Mouse (Mus musculus) hindbrain, embryonic 11.5 days (tissue): ENCODE results near the gene Vmp1. TPM values are rescaled to one million over a fixed set of nuclear protein-coding genes. Genes with fewer than 3 reads are reported as not detected.

Experiments used
- ATAC-seq: fragments of 200-750 bp; cut with Nextera tagmentation; 2 replicates; pipeline ENCODE4 v1.8.0; 2017; ENCODE audit warnings: mild to moderate bottlenecking, moderate TSS enrichment, moderate library complexity; ENCODE audit not compliant: low FRiP score
- DNase-seq: peaks from one replicate; pipeline ENCODE4 v3.0.0-alpha.2; 2015; ENCODE audit warnings: low spot score
- H3K27ac ChIP-seq: fragments of 300-500 bp; sonication (generic); 2 replicates; pipeline ENCODE4 v1.5.1; 2014; ENCODE audit warnings: mild to moderate bottlenecking, low read depth, low read length
- H3K27me3 ChIP-seq: fragments of 300-500 bp; sonication (generic); 2 replicates; pipeline ENCODE4 v1.6.1; 2014; ENCODE audit warnings: mild to moderate bottlenecking, low read length, moderate library complexity, mixed read lengths; ENCODE audit not compliant: control insufficient read depth, insufficient read depth
- H3K36me3 ChIP-seq: fragments of 300-500 bp; sonication (generic); 2 replicates; pipeline ENCODE4 v1.6.1; 2014; ENCODE audit warnings: mild to moderate bottlenecking, low read length, moderate library complexity, mixed read lengths; ENCODE audit not compliant: control insufficient read depth, insufficient read depth
- H3K4me1 ChIP-seq: fragments of 300-500 bp; sonication (generic); replicated peaks from 2 replicates; pipeline ENCODE4 v1.6.1; 2014; ENCODE audit warnings: low read length, mixed read lengths; ENCODE audit not compliant: control insufficient read depth, insufficient read depth
- H3K4me2 ChIP-seq: fragments of 300-500 bp; sonication (generic); replicated peaks from 2 replicates; pipeline ENCODE4 v1.6.1; 2014; ENCODE audit warnings: mild to moderate bottlenecking, low read depth, low read length
- H3K4me3 ChIP-seq: fragments of 300-500 bp; sonication (generic); 2 replicates; pipeline ENCODE4 v1.5.1; 2014; ENCODE audit warnings: low read depth, low read length
- H3K9ac ChIP-seq: fragments of 300-500 bp; sonication (generic); 2 replicates; pipeline ENCODE4 v1.6.1; 2014; ENCODE audit warnings: low read depth, low read length
- H3K9me3 ChIP-seq: fragments of 300-500 bp; sonication (generic); 2 replicates; pipeline ENCODE4 v1.6.1; 2016; ENCODE audit warnings: low read length; ENCODE audit not compliant: control insufficient read depth
- WGBS: fragments of 180-500 bp; shearing (Covaris S2); extraction: QIAGEN DNeasy Blood & Tissue Kit; methylation state at CpG from one replicate; pipeline ENCODE4 v1.1.7; 2014; 5-methylcytosine and 5-hydroxymethylcytosine counted together
- polyA plus RNA-seq: library from polyadenylated mRNA; unstranded; fragments of >200 nt; fragmentation: Nextera tagmentation; extraction: Ambion mirVana; gene quantifications from 2 replicates; pipeline ENCODE4 v1.2.1, GENCODE M21; 2014

Gene Vmp1
- 97.9 and 105 TPM in 2 replicates for polyA plus RNA-seq

DNA sequence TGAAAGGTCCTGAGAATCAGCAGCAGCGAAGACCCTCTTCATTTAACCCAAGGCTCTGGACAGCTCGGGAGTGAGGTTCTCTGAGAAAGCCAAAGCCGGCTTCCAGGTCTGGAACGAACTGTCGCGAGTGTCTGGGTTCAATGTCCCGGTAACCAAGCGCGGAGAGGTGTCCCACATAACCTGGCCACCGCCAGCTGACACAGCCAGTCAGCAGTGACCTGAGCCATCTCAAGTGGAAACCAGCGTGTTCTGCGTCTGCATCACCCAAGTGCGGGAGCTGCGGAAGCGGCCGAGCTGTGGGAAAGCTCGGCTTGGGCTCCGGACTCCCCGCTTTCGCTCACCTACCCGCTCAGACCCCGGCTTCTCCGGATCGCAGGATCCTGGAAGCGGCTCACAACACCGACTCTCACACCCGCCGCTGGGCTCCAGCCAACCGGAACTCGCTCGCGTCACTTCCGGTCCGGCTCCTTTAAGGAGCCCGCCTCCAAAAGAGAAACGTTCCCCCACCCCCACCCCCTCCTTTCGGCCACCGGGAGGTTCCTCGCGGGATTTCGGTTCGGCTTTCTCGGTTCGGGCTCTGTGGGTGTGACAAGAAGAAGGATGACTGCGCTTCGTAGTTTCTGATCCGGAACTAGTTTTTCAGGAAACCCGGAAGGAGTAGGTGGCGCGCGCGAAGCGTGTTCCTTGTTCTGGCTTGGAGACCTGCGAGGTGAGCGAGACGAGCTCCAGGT, at the start of gene Vmp1, which contains the start of gene Ptrh2:
TSS of gene Vmp1 (minus strand) at position 442 of the 731 bp plus-strand sequence.
TSS of gene Ptrh2 (plus strand) at position 591 of the 731 bp plus-strand sequence.
- peak within 1 kb of the TSS; percentile 83 for H3K9ac ChIP-seq
- under 1% methylated on average over 56 of the region's 56 CpGs for WGBS
- peak within 1 kb of the TSS; percentile 52 for H3K4me2 ChIP-seq

DNA sequence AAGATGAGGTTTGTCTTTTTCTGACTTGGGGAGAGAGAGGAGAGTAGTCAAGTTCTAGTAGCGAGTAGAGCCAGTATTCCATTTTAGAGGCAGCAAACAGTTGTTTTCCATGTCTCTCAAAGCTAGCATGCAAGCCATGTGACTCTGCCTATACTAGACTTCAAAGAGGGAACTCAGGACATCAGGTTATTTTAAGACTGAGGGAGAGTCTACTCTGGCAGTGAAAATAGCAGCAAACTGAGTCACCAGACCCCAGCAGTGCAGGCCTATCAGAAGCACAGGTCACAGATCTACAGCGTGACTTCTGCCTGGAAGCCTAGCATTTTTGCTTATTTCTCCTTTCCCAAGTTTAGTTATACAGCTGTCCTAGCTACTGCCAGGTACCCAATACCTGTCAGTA, 47.8 kb upstream of the Vmp1 start:
- ATAC-seq, result no peak
- H3K4me1 ChIP-seq, result no peaks in the 10 kb centered on the region
- H3K4me3 ChIP-seq, result no peak overlapping the region
- DNase-seq, result no peak
- no peaks in the 10 kb centered on the region for H3K27me3 ChIP-seq
- H3K9me3 ChIP-seq, result no peaks in the 10 kb centered on the region
- no peak overlapping the region for H3K9ac ChIP-seq
- H3K36me3 ChIP-seq, result no peaks in the 10 kb centered on the region
- H3K4me2 ChIP-seq, result no peak overlapping the region
- H3K27ac ChIP-seq, result no peak overlapping the region
- 90% methylated on average over 2 of the region's 2 CpGs for WGBS

More for the DNA sequence above, at the start of gene Vmp1, which contains the start of gene Ptrh2:
- Histone ChIP-seq H3K4me1 (no peaks in the 10 kb centered on the region; the same call in 1 of the 2 replicates), H3K27me3 (no peaks in the 10 kb centered on the region), H3K9me3 (no peaks in the 10 kb centered on the region), H3K27ac (peak within 1 kb of the TSS; percentile 80), H3K36me3 (no peaks in the 10 kb centered on the region), H3K4me3 (peak within 1 kb of the TSS; percentile 76)
- DNase-seq, result peak; percentile 97
- peak; percentile 95 for ATAC-seq

DNA sequence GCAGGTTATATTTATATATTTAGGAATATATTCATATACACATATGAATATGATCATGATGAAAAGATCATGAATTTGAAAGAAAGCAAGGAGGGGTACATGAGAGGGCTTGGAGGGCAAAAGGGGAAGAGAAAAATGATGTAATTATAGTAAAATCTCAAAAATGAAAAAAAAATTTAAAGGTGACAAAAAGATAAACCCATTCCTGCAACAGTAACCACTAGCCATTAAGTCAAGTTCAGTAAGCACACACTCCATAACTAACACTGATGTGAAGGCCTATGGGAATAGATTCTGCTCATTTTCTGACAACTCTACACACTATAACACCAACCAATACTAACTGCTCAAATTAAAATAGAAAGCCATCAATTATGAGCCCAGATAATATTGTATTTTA, 42.0 kb upstream of the Vmp1 start:
- DNase-seq (no peak), ATAC-seq (no peak)
- Histone ChIP-seq H3K4me1 (no peaks in the 10 kb centered on the region), H3K27me3 (no peaks in the 10 kb centered on the region), H3K9me3 (no peaks in the 10 kb centered on the region), H3K9ac (no peak overlapping the region), H3K4me2 (no peak overlapping the region), H3K36me3 (0 out of 2 replicates have a peak, but pooled peaks cover 2% of the 10 kb centered on the region), H3K27ac (no peak overlapping the region), H3K4me3 (no peak overlapping the region)

- H3K27ac ChIP-seq, result no peak overlapping the region
- 95% methylated on average over 7 of the region's 7 CpGs for WGBS
- H3K9ac ChIP-seq, result no peak overlapping the region
- DNase-seq, result no peak
- 0 out of 2 replicates have a peak, but pooled peaks cover 4% of the 10 kb centered on the region for H3K36me3 ChIP-seq
- H3K27me3 ChIP-seq, result no peaks in the 10 kb centered on the region
- H3K4me2 ChIP-seq, result no peak overlapping the region
- H3K4me1 ChIP-seq, result no peaks in the 10 kb centered on the region
- H3K4me3 ChIP-seq, result no peak overlapping the region
- ATAC-seq, result no peak
- H3K9me3 ChIP-seq, result no peaks in the 10 kb centered on the region
Observed at GRCm38 (mm10) chr11:86724982-86725381, 41.3 kb upstream of the Vmp1 start.

DNA sequence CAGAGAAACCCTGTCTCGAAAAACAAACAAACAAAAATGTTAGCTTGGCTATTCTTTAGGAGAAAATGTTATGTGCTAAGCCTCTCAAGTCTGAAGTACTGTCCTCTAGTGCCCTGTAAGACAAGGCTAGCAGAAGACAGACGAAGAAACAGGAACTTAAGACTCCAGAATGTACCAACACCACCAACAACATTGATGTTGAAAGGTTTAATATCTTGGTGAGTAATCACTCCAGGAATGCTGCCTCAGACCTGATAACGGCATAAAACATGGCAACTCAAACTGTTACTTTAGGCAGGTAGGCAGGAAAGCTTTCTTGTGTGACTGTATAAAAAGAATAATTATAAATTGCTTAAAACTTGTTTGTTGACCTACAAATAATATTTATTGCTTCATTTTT, 40.4 kb upstream of the Vmp1 start:
- H3K36me3 ChIP-seq, result peaks cover 10% of the 10 kb centered on the region; the same call in 1 of the 2 replicates
- ATAC-seq, result no peak
- WGBS, result 92% methylated on average over 3 of the region's 3 CpGs
- no peak overlapping the region for H3K9ac ChIP-seq
- no peak overlapping the region for H3K4me2 ChIP-seq
- H3K27me3 ChIP-seq, result no peaks in the 10 kb centered on the region
- H3K4me1 ChIP-seq, result no peaks in the 10 kb centered on the region
- no peak for DNase-seq
- no peak overlapping the region for H3K27ac ChIP-seq
- no peaks in the 10 kb centered on the region for H3K9me3 ChIP-seq
- no peak overlapping the region for H3K4me3 ChIP-seq

DNA sequence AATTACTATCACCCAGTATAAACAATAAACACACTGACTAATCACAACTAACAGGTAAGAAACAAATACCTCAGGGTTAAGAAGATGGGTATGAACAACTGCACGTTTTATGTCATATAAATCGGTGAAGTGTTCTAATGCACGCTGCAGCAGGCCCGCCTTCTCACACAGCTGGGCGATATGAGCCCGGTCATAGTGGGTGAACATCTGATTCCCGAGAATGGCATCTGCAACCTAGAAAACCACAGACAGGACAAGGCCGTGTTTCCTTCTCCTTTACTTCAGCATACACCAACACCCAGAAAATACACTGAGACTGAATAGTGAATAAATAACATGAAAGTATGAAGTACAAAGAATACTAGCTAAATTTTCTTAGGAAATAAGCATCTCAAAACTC, 35.8 kb upstream of the Vmp1 start:
- H3K36me3 ChIP-seq, result peaks cover 8% of the 10 kb centered on the region; the same call in 1 of the 2 replicates

DNA sequence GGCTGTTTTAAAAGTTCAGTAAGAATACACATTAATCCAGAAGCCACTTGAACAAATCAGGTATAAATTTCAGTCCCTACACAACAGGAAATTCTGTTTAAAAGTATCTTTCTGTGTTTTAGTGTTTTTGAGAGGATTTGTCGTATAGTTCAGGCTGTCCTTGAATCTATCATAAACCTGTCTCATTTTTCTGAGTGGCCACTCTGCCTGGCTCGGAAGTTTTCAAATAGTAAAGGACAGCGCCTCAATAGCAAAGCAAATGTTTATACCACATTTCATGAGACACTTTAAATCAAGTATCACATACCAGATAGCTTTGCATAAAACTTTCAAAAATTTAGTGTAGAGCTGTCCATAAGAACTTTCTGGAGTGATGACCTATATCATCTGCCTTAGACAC, 34.7 kb upstream of the Vmp1 start:
- Histone ChIP-seq H3K4me3 (no peak overlapping the region), H3K4me2 (no peak overlapping the region), H3K9ac (no peak overlapping the region), H3K27me3 (no peaks in the 10 kb centered on the region), H3K4me1 (no peaks in the 10 kb centered on the region), H3K9me3 (no peaks in the 10 kb centered on the region), H3K27ac (no peak overlapping the region), H3K36me3 (peaks cover 8% of the 10 kb centered on the region; the same call in 1 of the 2 replicates)
- ATAC-seq, result no peak
- DNase-seq, result no peak
- 94% methylated on average over 3 of the region's 3 CpGs for WGBS

More for the DNA sequence above, 35.8 kb upstream of the Vmp1 start:
- no peaks in the 10 kb centered on the region for H3K27me3 ChIP-seq
- no peak overlapping the region for H3K9ac ChIP-seq
- 93% methylated on average over 8 of the region's 8 CpGs for WGBS
- H3K4me1 ChIP-seq, result no peaks in the 10 kb centered on the region
- ATAC-seq, result no peak
- H3K4me3 ChIP-seq, result no peak overlapping the region
- no peaks in the 10 kb centered on the region for H3K9me3 ChIP-seq
- no peak overlapping the region for H3K4me2 ChIP-seq
- H3K27ac ChIP-seq, result no peak overlapping the region
- no peak for DNase-seq

DNA sequence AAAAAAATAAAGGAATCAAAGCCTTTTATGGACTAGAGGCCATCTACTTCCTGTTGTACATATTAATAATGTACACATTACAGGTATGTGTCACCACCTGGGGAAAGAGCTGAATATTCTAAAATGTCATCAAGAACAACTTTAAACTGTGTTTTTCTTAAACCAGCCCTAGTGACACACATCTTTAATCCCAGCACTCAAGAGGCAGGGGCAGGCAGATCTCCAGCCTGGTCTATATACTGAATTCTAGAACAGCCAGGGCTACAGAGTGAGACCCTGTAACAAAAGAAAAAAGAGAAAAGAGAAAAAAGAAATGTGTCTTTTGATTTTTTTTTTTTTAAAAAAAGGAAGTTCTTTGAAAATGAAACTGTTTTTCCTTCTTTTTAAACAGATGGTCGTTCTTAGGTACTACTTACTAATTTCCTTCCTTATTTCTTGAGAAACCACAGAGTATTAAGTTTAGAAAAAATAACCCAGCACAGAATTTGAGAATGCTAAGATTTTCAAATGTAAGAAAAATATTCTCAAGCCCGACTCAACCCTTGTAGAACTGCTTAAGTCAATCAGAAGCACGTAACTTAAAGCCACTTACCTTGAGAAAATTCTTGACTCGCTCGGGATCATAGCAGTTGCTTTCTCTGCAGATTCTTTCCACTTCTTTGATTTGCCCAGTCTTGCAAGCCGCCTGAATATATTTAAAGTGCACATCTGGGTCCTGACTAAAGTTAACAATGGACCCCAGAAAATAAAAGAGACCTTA, 33.9 kb upstream of the Vmp1 start:
- Histone ChIP-seq H3K4me1 (no peaks in the 10 kb centered on the region), H3K9me3 (no peaks in the 10 kb centered on the region), H3K27me3 (no peaks in the 10 kb centered on the region), H3K4me3 (no peak overlapping the region), H3K9ac (no peak overlapping the region), H3K4me2 (no peak overlapping the region), H3K27ac (no peak overlapping the region), H3K36me3 (peaks cover 8% of the 10 kb centered on the region; the same call in 1 of the 2 replicates)
- ATAC-seq (no peak), DNase-seq (no peak)
- WGBS, result 93% methylated on average over 6 of the region's 6 CpGs
